Mouse (Mus musculus): Measurements from ENCODE around the gene Rxra.

DNA sequence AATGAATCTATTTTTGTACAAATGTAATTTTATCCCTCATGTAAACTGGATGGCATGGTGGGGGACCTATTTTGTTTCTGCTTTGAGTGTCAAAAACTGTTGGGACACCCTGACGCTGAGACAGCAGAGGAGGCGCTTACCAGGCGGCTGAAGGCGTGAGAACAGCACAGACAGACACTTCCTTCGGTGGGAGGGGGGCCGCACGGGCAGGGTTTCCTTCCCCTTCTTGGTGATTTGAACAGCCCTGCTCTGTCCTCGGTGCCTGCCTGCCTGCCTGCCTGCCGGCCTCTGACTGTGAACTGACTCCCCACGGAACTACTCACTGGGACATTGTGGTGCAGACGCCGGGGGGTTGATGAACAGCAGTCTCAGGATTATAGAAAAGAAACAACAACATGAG is 86.3 kb downstream of the Rxra start:
- TF ChIP-seq GATA1 (IDR thresholded peaks at IDR 0.05; ENCODE audit: low read length) (no peak), TAL1 (IDR thresholded peaks at IDR 0.05; ENCODE audit: low read length) (no peak)
